Mouse (Mus musculus) lung, embryonic 16.5 days (tissue): ENCODE data around the gene Itgb4. TPM values are rescaled to one million over a fixed set of nuclear protein-coding genes. Genes with fewer than 3 reads are reported as not detected.
"Not testable (repeated sequence)": the region's sequence is repeated elsewhere in the genome, so short reads cannot be mapped to it uniquely, and the experiment has no call there.

Experiments used
- ATAC-seq: fragments of 200-750 bp; cut with Nextera tagmentation; 2 replicates; pipeline ENCODE4 v1.8.0; 2017; ENCODE audit warnings: low read depth, mild to moderate bottlenecking, moderate library complexity
- H3K27ac ChIP-seq: fragments of 300-500 bp; sonication (generic); 2 replicates; pipeline ENCODE4 v1.5.1; 2014; ENCODE audit warnings: mild to moderate bottlenecking, control low read depth, low read length
- H3K27me3 ChIP-seq: fragments of 300-500 bp; sonication (generic); 2 replicates; pipeline ENCODE4 v1.6.1; 2014; ENCODE audit warnings: low read depth, low read length, mixed read lengths; ENCODE audit not compliant: control insufficient read depth, insufficient read depth
- H3K36me3 ChIP-seq: fragments of 300-500 bp; sonication (generic); 2 replicates; pipeline ENCODE4 v1.6.1; 2014; ENCODE audit warnings: low read length; ENCODE audit not compliant: control insufficient read depth, insufficient read depth
- H3K4me1 ChIP-seq: fragments of 300-500 bp; sonication (generic); replicated peaks from 2 replicates; pipeline ENCODE4 v1.6.1; 2014; ENCODE audit warnings: low read length, mixed read lengths; ENCODE audit not compliant: control insufficient read depth, insufficient read depth
- H3K4me2 ChIP-seq: fragments of 300-500 bp; sonication (generic); 2 replicates; pipeline ENCODE4 v1.6.1; 2014; ENCODE audit warnings: low read depth, low read length, control low read depth
- H3K4me3 ChIP-seq: fragments of 300-500 bp; sonication (generic); 2 replicates; pipeline ENCODE4 v1.5.1; 2014; ENCODE audit warnings: mild to moderate bottlenecking, low read length, control low read depth
- H3K9ac ChIP-seq: fragments of 300-500 bp; sonication (generic); 2 replicates; pipeline ENCODE4 v1.6.1; 2014; ENCODE audit warnings: low read length, control low read depth
- H3K9me3 ChIP-seq: fragments of 300-500 bp; sonication (generic); 2 replicates; pipeline ENCODE4 v1.6.1; 2016; ENCODE audit warnings: low read length; ENCODE audit not compliant: control insufficient read depth
- WGBS: fragments of 180-500 bp; shearing (Covaris S2); extraction: QIAGEN DNeasy Blood & Tissue Kit; methylation state at CpG from one replicate; pipeline ENCODE4 v1.1.7; 2014; 5-methylcytosine and 5-hydroxymethylcytosine counted together
- polyA plus RNA-seq: library from polyadenylated mRNA; unstranded; fragments of >200 nt; fragmentation: Nextera tagmentation; extraction: Ambion mirVana; gene quantifications from 2 replicates; pipeline ENCODE4 v1.2.1, GENCODE M21; 2015

Itgb4 gene
- polyA plus RNA-seq, 1 experiment from 2014 or later = 3.4 TPM

DNA sequence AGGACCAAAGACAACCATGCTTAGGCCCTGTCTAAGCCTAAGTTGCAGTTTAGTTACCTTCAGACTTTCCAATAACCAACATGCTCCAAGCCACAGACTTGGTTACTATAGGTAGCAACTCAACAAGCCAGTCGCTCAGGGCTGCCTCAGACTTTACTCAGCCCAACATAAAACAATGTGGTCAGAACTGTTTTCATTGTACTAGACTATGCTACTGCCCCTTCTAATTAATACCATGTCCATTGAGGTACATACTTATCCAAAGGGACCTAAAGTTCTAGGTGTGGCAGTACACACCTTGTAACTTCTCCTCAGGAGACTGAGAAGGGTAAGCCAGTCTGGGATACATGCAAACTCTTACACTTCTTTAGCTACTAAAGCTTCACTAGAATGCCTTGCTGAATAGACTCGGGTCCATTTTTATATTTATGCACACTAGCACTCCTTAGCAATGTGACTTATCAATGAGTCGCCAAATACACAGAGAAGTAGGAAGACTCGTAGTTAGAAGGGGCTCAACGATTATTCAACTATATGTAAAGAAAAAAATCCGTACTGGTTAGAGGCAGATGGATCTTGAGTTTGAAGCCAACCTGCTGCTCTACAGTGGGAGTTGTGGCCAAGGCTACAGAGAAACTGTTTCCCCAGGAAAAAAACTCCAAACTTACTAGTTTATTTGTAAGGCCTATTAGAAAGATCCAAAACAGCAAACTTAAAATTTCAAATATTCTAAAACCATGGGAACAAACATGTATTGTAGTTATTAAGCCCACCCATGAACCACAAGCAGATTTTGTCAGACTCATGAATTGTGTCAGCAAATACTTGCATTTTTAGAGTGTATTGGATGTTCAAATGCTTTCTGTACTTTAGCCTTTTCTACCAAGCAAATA is 47.1 kb downstream of the Itgb4 start:
- no peak overlapping the region for H3K4me3 ChIP-seq
- H3K27ac ChIP-seq = no peak overlapping the region
- H3K36me3 ChIP-seq = peaks cover 14% of the 10 kb centered on the region
- no peak for ATAC-seq
- 58% methylated on average over 6 of the region's 6 CpGs for WGBS
- H3K9ac ChIP-seq = no peak overlapping the region
- H3K27me3 ChIP-seq = no peaks in the 10 kb centered on the region
- peaks cover 9% of the 10 kb centered on the region for H3K4me1 ChIP-seq
- H3K4me2 ChIP-seq = peak overlapping the region; percentile 25
- H3K9me3 ChIP-seq = no peaks in the 10 kb centered on the region

DNA sequence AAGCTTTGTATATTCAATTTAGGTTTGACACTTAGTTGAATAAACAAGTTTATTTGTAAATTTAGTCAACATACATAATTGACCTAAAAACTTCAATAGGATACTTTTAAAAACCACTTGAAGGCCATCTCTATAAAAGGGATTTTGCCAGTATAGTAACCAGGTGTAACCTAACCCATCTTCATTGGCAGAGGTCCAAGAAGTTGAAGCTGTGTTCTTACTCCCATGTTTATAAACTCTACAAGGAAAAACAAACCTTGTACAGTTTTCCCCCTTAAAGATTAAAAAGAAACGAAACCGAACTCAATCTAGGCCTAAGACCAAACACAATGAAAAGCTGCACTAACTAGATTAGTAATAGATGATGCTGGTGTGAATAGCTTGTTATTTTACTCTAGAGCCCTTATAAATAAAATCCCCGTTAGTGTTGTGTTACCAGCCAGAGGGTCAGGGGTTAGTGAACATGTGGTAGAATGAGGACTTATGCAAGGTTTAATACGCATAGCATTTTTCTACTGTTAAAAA is 47.8 kb downstream of the Itgb4 start:
- Histone ChIP-seq H3K27ac (no peak overlapping the region), H3K4me2 (peak overlapping the region; percentile 68), H3K36me3 (peaks cover 14% of the 10 kb centered on the region), H3K27me3 (no peaks in the 10 kb centered on the region), H3K9me3 (no peaks in the 10 kb centered on the region), H3K4me1 (peaks cover 9% of the 10 kb centered on the region), H3K4me3 (peak overlapping the region; percentile 46), H3K9ac (peak overlapping the region; percentile 49)
- ATAC-seq = no peak
- WGBS = 43% methylated on average over 4 of the region's 4 CpGs

GRCm38 (mm10) chr11:116023074-116023770 is 48.7 kb downstream of the Itgb4 start:
- H3K27ac ChIP-seq = peak overlapping the region; percentile 100
- H3K4me3 ChIP-seq = peak overlapping the region; percentile 91
- H3K9me3 ChIP-seq, H3K4me1 ChIP-seq, H3K27me3 ChIP-seq, ATAC-seq: not testable (repeated sequence)
- peaks cover 14% of the 10 kb centered on the region for H3K36me3 ChIP-seq
- H3K4me2 ChIP-seq = peak overlapping the region; percentile 50
- peak overlapping the region; percentile 100 for H3K9ac ChIP-seq
- WGBS = 2% methylated on average over 18 of the region's 18 CpGs

DNA sequence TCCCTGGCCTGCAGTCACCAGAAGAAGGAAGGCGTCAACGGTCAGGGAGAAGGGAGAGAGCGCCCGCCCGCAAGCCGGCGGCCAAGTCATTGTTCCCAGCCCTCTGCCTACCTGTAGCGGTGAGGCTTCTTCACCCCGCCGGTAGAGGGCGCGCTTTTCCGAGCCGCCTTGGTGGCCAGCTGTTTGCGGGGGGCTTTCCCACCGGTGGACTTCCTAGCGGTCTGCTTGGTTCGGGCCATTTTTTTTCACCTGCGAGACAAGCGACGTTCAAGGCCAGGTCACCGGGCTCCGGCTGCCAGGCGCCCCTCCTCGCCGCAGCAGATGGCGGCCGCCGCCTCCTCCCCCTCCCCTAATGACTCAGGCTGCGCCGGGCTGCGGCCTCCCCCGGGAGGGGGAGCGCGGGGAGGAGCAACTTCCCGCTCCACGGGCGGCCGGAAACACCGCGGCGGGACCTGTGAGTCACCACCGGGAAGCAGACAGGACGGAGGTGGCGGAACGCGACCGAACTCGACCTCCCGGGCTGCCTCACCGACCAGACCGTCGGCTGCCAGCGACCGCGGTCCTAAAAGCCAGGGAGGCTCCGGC is 49.4 kb downstream of the Itgb4 start:
- Histone ChIP-seq H3K27ac (peak overlapping the region; percentile 100), H3K9me3 (no peaks in the 10 kb centered on the region), H3K36me3 (peaks cover 14% of the 10 kb centered on the region), H3K9ac (peak overlapping the region; percentile 100), H3K4me1 (peaks cover 9% of the 10 kb centered on the region), H3K4me2 (peak overlapping the region; percentile 50), H3K27me3 (no peaks in the 10 kb centered on the region), H3K4me3 (peak overlapping the region; percentile 91)
- peak; percentile 78 for ATAC-seq
- under 1% methylated on average over 54 of the region's 57 CpGs for WGBS

DNA sequence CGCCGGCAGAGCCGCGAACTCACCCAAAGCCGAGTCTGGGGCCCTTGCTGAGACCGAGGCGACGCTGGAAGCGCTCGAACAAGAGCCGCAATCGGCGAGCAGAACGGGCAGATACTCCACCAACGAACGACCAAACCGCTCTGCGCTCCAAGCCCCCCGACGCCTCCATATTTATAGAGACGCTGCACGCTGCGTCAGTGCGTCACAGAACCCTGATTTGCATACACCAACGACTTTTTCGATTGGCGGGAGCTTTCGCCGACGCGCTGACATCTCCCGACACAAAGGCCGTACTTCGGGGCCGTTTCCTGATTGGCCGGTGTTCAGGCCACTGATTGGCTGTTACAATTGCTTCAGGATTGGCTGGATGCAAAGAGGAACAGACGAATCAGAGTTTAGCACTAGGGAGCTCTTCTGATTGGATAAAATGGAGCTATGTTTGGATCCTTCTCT is 49.9 kb downstream of the Itgb4 start:
- Histone ChIP-seq H3K4me3 (peak overlapping the region; percentile 91), H3K4me1 (peaks cover 9% of the 10 kb centered on the region), H3K36me3 (peaks cover 14% of the 10 kb centered on the region), H3K4me2 (0 out of 2 replicates have a peak overlapping the region, but pooled peaks have one; percentile 50), H3K9me3 (no peaks in the 10 kb centered on the region), H3K27ac (peak overlapping the region; percentile 100), H3K27me3 (no peaks in the 10 kb centered on the region), H3K9ac (peak overlapping the region; percentile 100)
- ATAC-seq = peak; percentile 96
- 0% methylated on average over 37 of the region's 37 CpGs for WGBS

GRCm38 (mm10) chr11:116025056-116025845 is 50.7 kb downstream of the Itgb4 start:
- Histone ChIP-seq H3K27me3 (no peaks in the 10 kb centered on the region), H3K27ac (no peak overlapping the region; the same call in 1 of the 2 replicates)
- WGBS = 87% methylated on average over 3 of the region's 3 CpGs

DNA sequence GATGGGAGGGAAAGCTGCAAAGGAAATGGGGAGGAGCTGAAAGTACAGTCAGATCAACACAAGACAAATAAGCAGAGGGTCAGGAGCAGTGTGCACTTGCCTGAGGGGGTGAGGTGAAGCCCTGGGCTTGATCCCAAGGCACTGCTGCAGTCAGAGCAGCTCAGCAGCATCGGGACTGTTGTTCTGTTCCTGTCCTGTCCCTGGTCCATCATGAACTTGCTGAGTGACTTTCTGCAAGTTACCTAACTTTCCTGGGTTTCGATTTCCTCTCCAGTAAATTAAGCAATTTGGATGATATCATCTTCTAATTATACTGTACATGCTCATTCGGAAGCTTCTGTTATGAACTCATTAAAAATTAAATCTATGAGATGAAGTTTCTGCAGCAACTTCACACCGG is 53.2 kb downstream of the Itgb4 start, which contains the start of gene H3f3b:
H3f3b (minus strand) TSS at position 207 of the 400 bp plus-strand sequence.
- Histone ChIP-seq H3K4me3 (no peak within 1 kb of the TSS), H3K27ac (no peak within 1 kb of the TSS), H3K4me2 (no peak within 1 kb of the TSS), H3K4me1 (peaks cover 10% of the 10 kb centered on the region), H3K27me3 (no peaks in the 10 kb centered on the region), H3K9me3 (no peaks in the 10 kb centered on the region), H3K36me3 (peaks cover 2% of the 10 kb centered on the region; the same call in 1 of the 2 replicates), H3K9ac (peak within 1 kb of the TSS; percentile 24; the same call in 1 of the 2 replicates)
- 75% methylated on average over 4 of the region's 4 CpGs for WGBS
- ATAC-seq = no peak

More at GRCm38 (mm10) chr11:116025056-116025845, 50.7 kb downstream of the Itgb4 start:
- H3K4me3 ChIP-seq = no peak overlapping the region
- H3K4me2 ChIP-seq = no peak overlapping the region
- H3K4me1 ChIP-seq = peaks cover 9% of the 10 kb centered on the region
- H3K36me3 ChIP-seq = peaks cover 14% of the 10 kb centered on the region
- no peak overlapping the region for H3K9ac ChIP-seq
- H3K9me3 ChIP-seq = no peaks in the 10 kb centered on the region
- no peak for ATAC-seq

GRCm38 (mm10) chr11:116028177-116028865 is 53.8 kb downstream of the Itgb4 start:
- Histone ChIP-seq H3K4me2 (no peak overlapping the region), H3K4me3 (no peak overlapping the region), H3K9me3 (no peaks in the 10 kb centered on the region), H3K27me3 (no peaks in the 10 kb centered on the region), H3K4me1 (peaks cover 10% of the 10 kb centered on the region), H3K27ac (no peak overlapping the region), H3K9ac (no peak overlapping the region), H3K36me3 (peaks cover 1% of the 10 kb centered on the region; the same call in 1 of the 2 replicates)
- ATAC-seq = no peak
- 78% methylated on average over 9 of the region's 9 CpGs for WGBS
